Mouse (Mus musculus) MEL (cell line): ENCODE data around the gene Capn8. TPM values are rescaled to one million over a fixed set of nuclear protein-coding genes. Genes with fewer than 3 reads are reported as not detected.

Source experiments
- DNase-seq: peaks from one replicate; pipeline ENCODE4 v3.0.0; 2011; ENCODE audit warnings: low read depth, low spot score
- H3K27ac ChIP-seq: 2 replicates; pipeline ENCODE4 v1.5.1; 2012; ENCODE audit warnings: low read depth, mild to moderate bottlenecking, control low read depth, low read length, moderate library complexity; ENCODE audit not compliant: control insufficient read depth
- H3K27me3 ChIP-seq, 2 experiments: fragments of 150-350 bp in 1 of 2; sonication (generic) in 1 of 2; 2 replicates each; pipeline ENCODE4 v1.6.1; 2012; ENCODE audit warnings: low read length in 2 of 2, mild to moderate bottlenecking in 2 of 2, improper control_type of control experiment in 1 of 2, moderate library complexity in 1 of 2; ENCODE audit not compliant: insufficient read depth in 2 of 2, control insufficient read depth in 1 of 2
- H3K36me3 ChIP-seq, 2 experiments: 2 replicates each; pipeline ENCODE4 v1.6.1; 2012 to 2014; ENCODE audit warnings: low read length in 2 of 2, improper control_type of control experiment in 1 of 2, inconsistent platforms in 1 of 2, mild to moderate bottlenecking in 1 of 2; ENCODE audit not compliant: insufficient read depth in 2 of 2, control insufficient read depth in 1 of 2
- H3K4me1 ChIP-seq, 2 experiments: fragments of 150-350 bp in 1 of 2; sonication (generic) in 1 of 2; 2 replicates each; pipeline ENCODE4 v1.6.1; 2012; ENCODE audit warnings: low read length in 2 of 2, improper control_type of control experiment in 1 of 2, mild to moderate bottlenecking in 1 of 2; ENCODE audit not compliant: insufficient read depth in 2 of 2, control insufficient read depth in 1 of 2
- H3K4me3 ChIP-seq, 2 experiments: fragments of 150-350 bp in 1 of 2; sonication (generic) in 1 of 2; 2 replicates each; pipeline ENCODE4 v1.5.1; 2012; ENCODE audit warnings: low read depth in 2 of 2, low read length in 2 of 2, mild to moderate bottlenecking in 2 of 2, moderate library complexity in 2 of 2, control low read depth in 1 of 2, improper control_type of control experiment in 1 of 2; ENCODE audit not compliant: control insufficient read depth in 1 of 2, insufficient read depth in 1 of 2
- H3K79me2 ChIP-seq: 2 replicates; pipeline ENCODE4 v1.6.1; 2012; ENCODE audit warnings: mild to moderate bottlenecking, low read length, moderate library complexity; ENCODE audit not compliant: control insufficient read depth, poor library complexity, insufficient read depth
- H3K9ac ChIP-seq: 2 replicates; pipeline ENCODE4 v1.6.1; 2012; ENCODE audit warnings: low read depth, mild to moderate bottlenecking, control low read depth, low read length, moderate library complexity; ENCODE audit not compliant: control insufficient read depth, poor library complexity, severe bottlenecking
- H3K9me3 ChIP-seq: fragments of 150-350 bp; sonication (generic); replicated peaks from 2 replicates; pipeline ENCODE4 v1.6.1; 2012; ENCODE audit warnings: mild to moderate bottlenecking, low read length, improper control_type of control experiment, moderate library complexity; ENCODE audit not compliant: insufficient read depth
- CHD1 ChIP-seq: IDR thresholded peaks from 2 replicates; pipeline ENCODE4 v1.6.1; 2012; ENCODE audit warnings: low read depth, mild to moderate bottlenecking, inconsistent platforms, low read length, improper control_type of control experiment
- CHD2 ChIP-seq: IDR thresholded peaks from 2 replicates; pipeline ENCODE4 v1.6.1; 2011; ENCODE audit warnings: low read length, improper control_type of control experiment
- ELF1 ChIP-seq: IDR thresholded peaks from 2 replicates; pipeline ENCODE4 v1.6.1; 2014; ENCODE audit warnings: low read depth, mild to moderate bottlenecking, inconsistent platforms, low read length, improper control_type of control experiment, moderate library complexity
- EP300 ChIP-seq, 2 experiments: IDR thresholded peaks; 2 replicates each; pipeline ENCODE4 v1.6.1; 2011; ENCODE audit warnings: improper control_type of control experiment in 2 of 2, low read length in 2 of 2, low read depth in 1 of 2, mild to moderate bottlenecking in 1 of 2
- GATA1 ChIP-seq: IDR thresholded peaks from 2 replicates; pipeline ENCODE4 v1.6.1; 2011; ENCODE audit warnings: low read depth, low read length, improper control_type of control experiment
- JUND ChIP-seq: IDR thresholded peaks from 2 replicates; pipeline ENCODE4 v1.6.1; 2011; ENCODE audit warnings: low read depth, mild to moderate bottlenecking, improper control_type of control experiment, low read length
- MAFK ChIP-seq: IDR thresholded peaks from 2 replicates; pipeline ENCODE4 v1.6.1; 2011; ENCODE audit warnings: low read depth, mild to moderate bottlenecking, low read length, improper control_type of control experiment, borderline replicate concordance
- MEF2A ChIP-seq: IDR thresholded peaks from 2 replicates; pipeline ENCODE4 v1.6.1; 2014; ENCODE audit warnings: low read depth, mild to moderate bottlenecking, inconsistent platforms, low read length, improper control_type of control experiment; ENCODE audit not compliant: poor library complexity, insufficient replicate concordance, severe bottlenecking; ENCODE audit errors: extremely low read depth
- MYC ChIP-seq: IDR thresholded peaks from 2 replicates; pipeline ENCODE4 v1.6.1; 2011; ENCODE audit warnings: low read depth, mild to moderate bottlenecking, low read length, improper control_type of control experiment, moderate library complexity
- NRF1 ChIP-seq: IDR thresholded peaks from 2 replicates; pipeline ENCODE4 v1.6.1; 2014; ENCODE audit warnings: low read depth, mild to moderate bottlenecking, inconsistent platforms, low read length, improper control_type of control experiment, moderate library complexity; ENCODE audit not compliant: poor library complexity, insufficient read depth, severe bottlenecking
- POLR2A ChIP-seq, 2 experiments: IDR thresholded peaks; 2 replicates each; pipeline ENCODE4 v1.6.1; 2011 to 2012; ENCODE audit warnings: low read length in 2 of 2, mild to moderate bottlenecking in 2 of 2, control low read depth in 1 of 2, improper control_type of control experiment in 1 of 2, low read depth in 1 of 2, moderate library complexity in 1 of 2; ENCODE audit not compliant: control insufficient read depth in 1 of 2, insufficient read depth in 1 of 2, poor library complexity in 1 of 2
- RAD21 ChIP-seq: IDR thresholded peaks from 2 replicates; pipeline ENCODE4 v1.6.1; 2011; ENCODE audit warnings: mild to moderate bottlenecking, low read depth, low read length, improper control_type of control experiment
- SMC3 ChIP-seq: IDR thresholded peaks from 2 replicates; pipeline ENCODE4 v1.6.1; 2011; ENCODE audit warnings: low read depth, low read length, improper control_type of control experiment
- TAL1 ChIP-seq: IDR thresholded peaks from 2 replicates; pipeline ENCODE4 v1.6.1; 2012; ENCODE audit warnings: mild to moderate bottlenecking, inconsistent platforms, low read length, moderate library complexity, mixed read lengths
- TBP ChIP-seq: IDR thresholded peaks from 2 replicates; pipeline ENCODE4 v1.8.0; 2011; ENCODE audit warnings: low read depth, low read length, improper control_type of control experiment
- TCF12 ChIP-seq: IDR thresholded peaks from 2 replicates; pipeline ENCODE4 v1.6.1; 2014; ENCODE audit warnings: low read depth, mild to moderate bottlenecking, inconsistent platforms, low read length, improper control_type of control experiment, moderate library complexity
- UBTF ChIP-seq: IDR thresholded peaks from 2 replicates; pipeline ENCODE4 v1.6.1; 2012; ENCODE audit warnings: low read depth, mild to moderate bottlenecking, inconsistent platforms, low read length, improper control_type of control experiment, moderate library complexity, borderline replicate concordance; ENCODE audit not compliant: insufficient read depth
- polyA plus RNA-seq, 2 experiments: library from polyadenylated mRNA; stranded (reverse) in 1 of 2; unstranded in 1 of 2; fragments of >175 nt in 1 of 2; fragments of >200 nt in 1 of 2; gene quantifications; 2 replicates each; pipeline versions ENCODE4 v1.2.1 to v1.2.4; 2012; ENCODE audit warnings: low replicate concordance in 2 of 2, low read depth in 1 of 2; ENCODE audit not compliant: insufficient read length in 2 of 2, insufficient read depth in 1 of 2, missing spikeins in 1 of 2
- total RNA-seq: library from RNA; depleted of rRNA; stranded (reverse); fragments of 300-350 nt; gene quantifications from 2 replicates; pipeline ENCODE4 v1.2.3, GENCODE M21; 2012

The Capn8 gene
- total and polyA plus RNA-seq, 3 experiments: not detected

DNA sequence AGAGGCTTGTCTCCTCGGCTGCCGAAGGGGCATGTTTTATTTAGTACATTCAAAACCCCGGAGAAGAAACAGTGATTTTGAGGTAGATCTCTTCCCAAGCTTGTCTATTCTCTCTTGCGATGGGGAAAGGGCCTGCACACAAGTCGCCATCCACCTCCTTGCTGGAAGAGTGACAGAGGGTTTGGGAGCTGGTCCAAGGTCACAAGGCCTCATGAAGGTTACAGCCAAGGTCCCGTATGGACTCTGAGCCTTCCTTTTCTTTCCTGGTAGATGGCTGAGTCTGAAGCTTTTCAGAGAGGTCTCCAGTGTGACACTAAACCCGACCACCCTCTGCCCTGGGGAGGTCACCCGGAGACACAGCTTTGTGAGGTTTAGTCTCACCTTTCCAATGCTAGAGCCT is 56.4 kb downstream of the Capn8 start:
- no peaks in the 10 kb centered on the region for H3K9me3 ChIP-seq
- TF ChIP-seq POLR2A (IDR thresholded peaks at IDR 0.05; ENCODE audit: control insufficient read depth in 1 of 2, insufficient read depth in 1 of 2, low read depth in 1 of 2, low read length in 2 of 2, poor library complexity in 1 of 2) (no peak), TBP (no peak), UBTF (no peak), MAFK (no peak), SMC3 (no peak), JUND (no peak), GATA1 (no peak), CHD1 (no peak), NRF1 (no peak), MEF2A (no peak), CHD2 (no peak), RAD21 (no peak)
- H3K4me3 ChIP-seq: no peak overlapping the region

DNA sequence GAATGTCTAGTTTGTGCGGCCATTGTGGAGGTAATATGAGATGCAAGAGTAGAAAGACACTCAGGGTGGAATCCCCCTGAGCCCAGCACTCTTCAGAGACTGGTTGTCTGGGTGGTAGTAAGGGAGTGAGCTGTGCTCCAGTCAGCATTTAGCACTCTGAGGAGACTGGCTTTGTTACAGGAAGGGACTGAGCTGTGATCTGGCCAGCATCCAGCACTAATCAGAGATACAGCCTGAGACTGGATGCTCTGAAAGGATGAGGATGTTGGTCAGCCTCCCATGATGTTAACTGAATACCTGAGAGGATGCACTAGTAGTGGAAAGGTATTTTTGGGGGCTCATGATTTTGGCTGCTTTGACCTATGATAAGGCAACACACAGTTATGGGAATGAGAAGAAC is 61.4 kb downstream of the Capn8 start:
- H3K27ac ChIP-seq: no peak overlapping the region
- TF ChIP-seq TCF12 (no peak), TAL1 (no peak), EP300 (IDR thresholded peaks at IDR 0.05; ENCODE audit: low read depth in 1 of 2, low read length in 2 of 2) (no peak), ELF1 (no peak), MYC (no peak)
- H3K4me1 ChIP-seq: no peaks in the 10 kb centered on the region
- no peaks in the 10 kb centered on the region for H3K9me3 ChIP-seq
- no peaks in the 10 kb centered on the region for H3K36me3 ChIP-seq
- no peak for DNase-seq
- H3K79me2 ChIP-seq: no peaks in the 10 kb centered on the region
- no peak overlapping the region for H3K4me3 ChIP-seq
- no peaks in the 10 kb centered on the region for H3K27me3 ChIP-seq
- no peak overlapping the region for H3K9ac ChIP-seq

More for the DNA sequence above, 56.4 kb downstream of the Capn8 start:
- Histone ChIP-seq H3K79me2 (no peaks in the 10 kb centered on the region), H3K36me3 (no peaks in the 10 kb centered on the region), H3K27ac (no peak overlapping the region), H3K27me3 (no peaks in the 10 kb centered on the region), H3K4me1 (no peaks in the 10 kb centered on the region), H3K9ac (no peak overlapping the region)
- no peak for DNase-seq
